8 mouse cellular contexts compared by ENCODE assay signal in genomic region chr11:60115024-60115538, GRCm38 (mm10). TPM values are rescaled to one million over a fixed set of nuclear protein-coding genes. Genes with fewer than 3 reads are reported as not detected.
A peak's percentile ranks its signal among the peaks of the same experiment; 100 is the strongest.
DNase-seq lines count a peak whose midpoint lies in the region; ATAC-seq lines count a peak whose summit lies in the region.

No protein-coding gene starts in this region.

- peaks cover 57% of the 10 kb centered on the region for H3K4me1 ChIP-seq in hindbrain, embryonic 12.5 days

- peak overlapping the region; percentile 55 for H3K4me2 ChIP-seq in hindbrain, embryonic 12.5 days (replicated peaks)

- no peaks in the 10 kb centered on the region for H3K36me3 ChIP-seq in hindbrain, embryonic 12.5 days

- peak; percentile 93 for ATAC-seq in hindbrain, embryonic 12.5 days (ENCODE audit: low FRiP score)

- peak; percentile 97 for DNase-seq in R1 (ENCODE audit: low read depth, low spot score)
- peak; percentile 86 to 89 for DNase-seq in cerebellum, postnatal 14 days
- DNase-seq in frontal cortex, postnatal 10 days (ENCODE audit: low spot score in 2 of 2), result peak; percentile 84 to 87
- DNase-seq in left cerebral cortex, adult 11 months (ENCODE audit: low spot score), result peak; percentile 90
- DNase-seq in lung, postnatal 36 days, result peak; percentile 97
- DNase-seq in retina, embryonic 14.5 days (ENCODE audit: low spot score), result peak; percentile 94
- peak; percentile 97 for DNase-seq in thymus, postnatal 4 days

- H3K9me3 ChIP-seq in hindbrain, embryonic 12.5 days (replicated peaks), result no peaks in the 10 kb centered on the region

- peak overlapping the region; percentile 65 for H3K9ac ChIP-seq in hindbrain, embryonic 12.5 days

- peak overlapping the region; percentile 96 for H3K27ac ChIP-seq in hindbrain, embryonic 12.5 days

- no peaks in the 10 kb centered on the region for H3K27me3 ChIP-seq in hindbrain, embryonic 12.5 days

- WGBS in hindbrain, embryonic 12.5 days, result under 1% methylated on average over 42 of the region's 43 CpGs

- H3K4me3 ChIP-seq in hindbrain, embryonic 12.5 days, result peak overlapping the region; percentile 43

RNA-seq across cellular contexts. Expression of gene Rai1, which starts 10.3 kb away (rescaled TPM):
- 40.2 and 43.0 TPM in 2 replicates for polyA plus RNA-seq in hindbrain, embryonic 12.5 days (2016; fragmentation: Nextera tagmentation; extraction: Ambion mirVana)

Comparison
In these comparisons a context has a peak if more than half of its experiments do, and no peak if none do; other contexts are left out.
1. Peak in every context shown above with its lines: DNase-seq, ATAC-seq, H3K4me3 ChIP-seq and H3K27ac ChIP-seq.